Mouse (Mus musculus): Measurements from ENCODE around the gene Insrr. TPM values are rescaled to one million over a fixed set of nuclear protein-coding genes. Genes with fewer than 3 reads are reported as not detected.

Gene Insrr
- polyA plus RNA-seq, 1 experiment, result 0.25 TPM

DNA sequence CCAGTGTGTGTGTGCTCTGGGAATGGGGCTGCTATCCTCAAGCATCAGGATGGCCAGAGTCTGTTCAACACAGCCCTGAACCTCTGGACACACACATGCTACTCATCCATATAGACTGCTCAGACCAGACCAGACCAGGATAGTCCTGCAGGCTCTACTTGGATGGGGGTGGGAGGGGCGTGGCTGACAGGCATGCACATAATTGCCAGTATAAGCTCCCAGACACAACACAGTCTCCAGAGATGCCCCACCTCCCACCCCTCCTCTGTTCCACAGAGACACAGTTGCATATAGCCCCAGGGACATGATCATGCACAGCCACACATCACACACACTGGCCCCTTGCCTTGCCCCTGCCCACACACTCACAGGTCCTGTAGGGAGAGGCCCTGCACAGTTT lies 7.5 kb upstream of the Insrr start:
- Histone ChIP-seq H3K27ac (ENCODE audit: insufficient read depth, low read length) (no peak overlapping the region), H3K4me1 (ENCODE audit: control insufficient read depth, insufficient read depth, insufficient read length) (no peaks in the 10 kb centered on the region), H3K36me3 (ENCODE audit: control insufficient read depth, insufficient read depth, low read length) (no peaks in the 10 kb centered on the region), H3K4me3 (ENCODE audit: extremely low read depth, insufficient read depth, insufficient read length) (no peak overlapping the region), H3K27me3 (ENCODE audit: control insufficient read depth, insufficient read depth, low read length) (no peaks in the 10 kb centered on the region; the same call in 1 of the 2 replicates)
- DNase-seq (ENCODE audit: low read depth in 1 of 2, low spot score in 2 of 2), result no peak
- no peak for TF ChIP-seq POLR2A (IDR thresholded peaks at IDR 0.05; ENCODE audit: low read depth, low read length)
- no peak for TF ChIP-seq CTCF (IDR thresholded peaks at IDR 0.05; ENCODE audit: extremely low read depth, insufficient read depth, insufficient read length, insufficient replicate concordance)
- 94% methylated on average over 1 of the region's 1 CpGs for WGBS

DNA sequence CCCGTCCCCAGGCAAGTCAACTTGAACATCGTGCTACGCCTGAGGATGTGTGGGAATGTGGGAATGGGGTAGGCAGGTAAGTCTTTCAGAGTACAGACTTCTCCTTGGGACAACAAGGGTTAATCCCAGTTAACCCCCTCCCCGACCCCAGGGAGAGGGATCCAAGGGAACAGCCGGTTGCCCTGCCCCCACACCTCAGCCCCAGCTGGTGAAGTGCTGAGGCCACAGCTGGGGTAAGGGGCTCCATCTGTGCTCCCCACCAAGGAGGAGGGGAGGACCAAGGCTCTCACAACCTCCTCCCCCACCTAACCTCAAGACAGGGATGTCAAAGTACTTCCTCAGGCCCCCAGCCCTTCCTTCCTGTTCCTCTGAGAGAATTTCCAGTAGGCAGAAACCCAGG lies 7.0 kb upstream of the Insrr start:
- DNase-seq (ENCODE audit: low read depth in 1 of 2, low spot score in 2 of 2), result no peak
- WGBS, result 54% methylated on average over 5 of the region's 5 CpGs
- Histone ChIP-seq H3K4me1 (ENCODE audit: control insufficient read depth, insufficient read depth, insufficient read length) (no peaks in the 10 kb centered on the region), H3K27ac (ENCODE audit: insufficient read depth, low read length) (no peak overlapping the region), H3K36me3 (ENCODE audit: control insufficient read depth, insufficient read depth, low read length) (no peaks in the 10 kb centered on the region), H3K27me3 (ENCODE audit: control insufficient read depth, insufficient read depth, low read length) (peaks cover 3% of the 10 kb centered on the region; the same call in 1 of the 2 replicates), H3K4me3 (ENCODE audit: extremely low read depth, insufficient read depth, insufficient read length) (no peak overlapping the region)
- TF ChIP-seq POLR2A (IDR thresholded peaks at IDR 0.05; ENCODE audit: low read depth, low read length), result no peak
- TF ChIP-seq CTCF (IDR thresholded peaks at IDR 0.05; ENCODE audit: extremely low read depth, insufficient read depth, insufficient read length, insufficient replicate concordance), result no peak

DNA sequence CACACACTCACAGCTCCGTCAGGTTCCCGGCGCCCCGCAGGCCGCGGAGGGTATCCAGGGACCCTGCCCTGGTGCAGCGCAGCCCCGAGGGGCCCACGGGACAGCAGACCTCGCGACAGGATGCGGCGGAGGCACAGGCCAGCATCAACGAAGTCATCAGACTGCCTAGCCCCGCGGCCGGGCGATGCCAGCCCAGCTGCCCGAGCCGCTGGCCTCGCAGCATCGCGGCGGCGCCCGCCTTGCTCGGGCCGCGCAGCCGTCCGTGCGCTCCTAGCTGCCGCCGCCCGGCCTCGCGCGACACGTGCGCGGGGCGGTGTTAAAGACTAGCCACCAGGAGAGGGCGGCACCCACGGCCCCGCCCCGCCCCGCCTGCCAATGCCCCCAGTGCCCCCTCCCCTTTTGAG lies 1.8 kb upstream of the Insrr start, which contains the start of gene Ntrk1:
TSS of gene Ntrk1 (minus strand) at position 241 of the 404 bp plus-strand sequence.
- no peak within 1 kb of the TSS for H3K4me3 ChIP-seq (ENCODE audit: extremely low read depth, insufficient read depth, insufficient read length)
- 2% methylated on average over 46 of the region's 47 CpGs for WGBS
- H3K36me3 ChIP-seq (ENCODE audit: control insufficient read depth, insufficient read depth, low read length), result no peaks in the 10 kb centered on the region
- TF ChIP-seq CTCF (IDR thresholded peaks at IDR 0.05; ENCODE audit: extremely low read depth, insufficient read depth, insufficient read length, insufficient replicate concordance) (no peak), POLR2A (IDR thresholded peaks at IDR 0.05; ENCODE audit: low read depth, low read length) (no peak)
- no peak within 1 kb of the TSS for H3K27ac ChIP-seq (ENCODE audit: insufficient read depth, low read length)
- peaks cover 18% of the 10 kb centered on the region for H3K27me3 ChIP-seq (ENCODE audit: control insufficient read depth, insufficient read depth, low read length)
- DNase-seq (ENCODE audit: low read depth in 1 of 2, low spot score in 2 of 2), result no peak
- no peaks in the 10 kb centered on the region; the same call in 1 of the 2 replicates for H3K4me1 ChIP-seq (ENCODE audit: control insufficient read depth, insufficient read depth, insufficient read length)

DNA sequence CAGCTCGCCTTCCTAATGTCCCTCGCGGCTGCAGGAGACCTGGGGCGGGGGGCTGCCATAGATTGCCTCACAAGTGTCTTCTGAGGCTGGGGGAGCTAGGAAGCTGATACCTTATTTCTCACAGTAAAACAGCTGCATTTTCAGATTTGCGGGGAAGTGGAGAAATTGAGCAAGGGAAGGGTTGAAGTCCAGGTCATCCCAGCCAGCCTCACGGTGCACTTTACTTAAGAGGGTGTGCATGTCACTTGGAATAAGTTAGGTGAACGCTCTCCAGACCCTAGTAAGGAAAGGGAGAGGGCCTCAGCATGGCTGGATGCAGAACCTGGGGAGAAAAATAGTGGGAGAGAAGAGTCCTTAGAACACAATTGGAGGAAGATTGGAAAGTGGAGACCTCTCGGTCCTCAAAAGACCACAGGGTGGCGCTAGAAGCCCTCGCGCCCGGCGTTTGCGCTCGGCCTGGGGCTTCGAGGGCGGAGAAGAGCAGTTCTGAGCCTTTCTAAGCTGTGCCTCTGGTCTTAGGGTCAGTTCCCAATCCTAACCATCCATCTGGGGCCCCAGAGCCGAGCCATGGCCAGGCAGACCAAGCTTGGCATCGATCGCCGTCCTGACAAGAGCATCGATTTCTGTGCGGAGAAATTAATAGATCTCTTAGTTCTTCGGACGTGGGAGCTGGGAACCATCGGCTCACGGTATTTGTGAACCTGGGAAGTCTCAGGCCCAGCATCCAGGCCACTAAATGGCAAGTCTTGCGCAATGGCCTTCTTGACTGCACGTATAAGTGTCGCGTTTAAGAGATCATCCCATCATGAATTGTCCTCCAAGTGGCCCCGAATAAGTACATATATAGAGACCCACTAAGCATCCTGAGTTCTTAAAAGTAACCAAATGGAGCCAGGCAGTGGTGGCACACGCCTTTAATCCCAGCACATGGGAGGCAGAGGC lies 1.1 kb upstream of the Insrr start:
- WGBS, result 20% methylated on average over 33 of the region's 33 CpGs
- Histone ChIP-seq H3K36me3 (ENCODE audit: control insufficient read depth, insufficient read depth, low read length) (no peaks in the 10 kb centered on the region), H3K4me1 (ENCODE audit: control insufficient read depth, insufficient read depth, insufficient read length) (no peaks in the 10 kb centered on the region; the same call in 1 of the 2 replicates), H3K4me3 (ENCODE audit: extremely low read depth, insufficient read depth, insufficient read length) (no peak overlapping the region), H3K27ac (ENCODE audit: insufficient read depth, low read length) (no peak overlapping the region), H3K27me3 (ENCODE audit: control insufficient read depth, insufficient read depth, low read length) (peaks cover 18% of the 10 kb centered on the region)
- TF ChIP-seq POLR2A (IDR thresholded peaks at IDR 0.05; ENCODE audit: low read depth, low read length), result no peak
- TF ChIP-seq CTCF (IDR thresholded peaks at IDR 0.05; ENCODE audit: extremely low read depth, insufficient read depth, insufficient read length, insufficient replicate concordance), result peak; percentile 67
- peak; percentile 12 to 21 for DNase-seq (ENCODE audit: low read depth in 1 of 2, low spot score in 2 of 2)

DNA sequence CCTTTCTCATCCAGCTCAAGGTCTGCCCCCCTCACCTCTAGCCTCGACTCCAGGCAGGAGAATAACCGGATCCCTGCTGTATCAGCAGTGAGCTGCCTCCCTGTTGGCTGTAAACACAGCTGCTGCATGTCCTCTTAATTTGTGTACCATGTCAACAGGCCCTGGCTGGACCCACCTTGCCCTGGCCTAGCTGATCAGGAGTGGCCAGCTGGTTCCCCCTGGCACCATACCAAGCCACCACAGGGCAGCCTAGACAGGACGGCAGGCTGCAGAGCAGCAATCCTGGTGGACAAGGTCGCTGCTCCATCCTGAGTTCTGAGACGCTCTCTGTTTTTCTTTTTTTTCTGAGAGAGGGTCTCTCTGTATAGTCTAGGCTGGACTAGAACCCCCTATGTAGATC lies 4.9 kb downstream of the Insrr start:
- H3K36me3 ChIP-seq (ENCODE audit: control insufficient read depth, insufficient read depth, low read length), result no peaks in the 10 kb centered on the region
- no peak overlapping the region for H3K4me3 ChIP-seq (ENCODE audit: extremely low read depth, insufficient read depth, insufficient read length)
- no peaks in the 10 kb centered on the region; the same call in 1 of the 2 replicates for H3K4me1 ChIP-seq (ENCODE audit: control insufficient read depth, insufficient read depth, insufficient read length)
- TF ChIP-seq POLR2A (IDR thresholded peaks at IDR 0.05; ENCODE audit: low read depth, low read length), result no peak
- TF ChIP-seq CTCF (IDR thresholded peaks at IDR 0.05; ENCODE audit: extremely low read depth, insufficient read depth, insufficient read length, insufficient replicate concordance), result no peak
- no peak for DNase-seq (ENCODE audit: low read depth in 1 of 2, low spot score in 2 of 2)
- H3K27me3 ChIP-seq (ENCODE audit: control insufficient read depth, insufficient read depth, low read length), result peaks cover 12% of the 10 kb centered on the region
- H3K27ac ChIP-seq (ENCODE audit: insufficient read depth, low read length), result no peak overlapping the region
- 70% methylated on average over 5 of the region's 5 CpGs for WGBS

DNA sequence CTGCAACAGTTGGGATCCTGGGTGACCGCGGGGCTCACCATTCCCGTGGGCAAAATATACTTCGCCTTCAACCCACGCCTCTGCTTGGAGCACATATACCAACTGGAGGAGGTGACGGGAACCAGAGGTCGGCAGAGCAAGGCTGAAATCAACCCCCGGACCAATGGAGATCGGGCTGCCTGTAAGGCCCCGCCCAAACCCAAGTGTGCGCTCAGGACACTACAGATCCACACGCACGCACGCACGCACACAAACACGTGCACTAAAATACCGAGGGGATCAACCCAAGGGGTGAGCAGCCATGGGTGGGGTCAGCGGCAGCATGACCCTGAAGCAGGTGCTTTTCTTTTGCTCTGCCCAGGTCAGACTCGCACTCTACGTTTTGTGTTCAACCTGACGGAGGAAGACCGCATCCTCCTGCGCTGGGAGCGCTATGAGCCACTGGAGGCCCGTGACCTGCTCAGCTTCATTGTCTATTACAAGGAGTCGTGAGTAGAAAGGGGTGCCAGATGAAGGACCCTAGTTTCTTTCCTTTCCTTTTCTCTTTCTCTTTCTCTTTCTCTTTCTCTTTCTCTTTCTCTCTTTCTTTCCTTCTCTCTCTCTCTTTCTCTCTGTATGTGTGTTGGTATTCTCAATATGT lies 7.4 kb downstream of the Insrr start:
- no peaks in the 10 kb centered on the region; the same call in 1 of the 2 replicates for H3K4me1 ChIP-seq (ENCODE audit: control insufficient read depth, insufficient read depth, insufficient read length)
- WGBS, result 2% methylated on average over 26 of the region's 26 CpGs
- H3K4me3 ChIP-seq (ENCODE audit: extremely low read depth, insufficient read depth, insufficient read length), result peak overlapping the region; percentile 54
- no peak overlapping the region for H3K27ac ChIP-seq (ENCODE audit: insufficient read depth, low read length)
- DNase-seq (ENCODE audit: low read depth in 1 of 2, low spot score in 2 of 2), result no peak
- peaks cover 3% of the 10 kb centered on the region for H3K27me3 ChIP-seq (ENCODE audit: control insufficient read depth, insufficient read depth, low read length)
- no peak for TF ChIP-seq POLR2A (IDR thresholded peaks at IDR 0.05; ENCODE audit: low read depth, low read length)
- no peaks in the 10 kb centered on the region for H3K36me3 ChIP-seq (ENCODE audit: control insufficient read depth, insufficient read depth, low read length)
